Mouse (Mus musculus) embryonic facial prominence, embryonic 12.5 days (tissue): ENCODE results near the gene Mcu. TPM values are rescaled to one million over a fixed set of nuclear protein-coding genes. Genes with fewer than 3 reads are reported as not detected.

Experiments used
- ATAC-seq: fragments of 200-750 bp; cut with Nextera tagmentation; 2 replicates; pipeline ENCODE4 v1.8.0; 2017; ENCODE audit not compliant: insufficient number of reproducible peaks, insufficient read depth, low FRiP score, low TSS enrichment
- H3K27ac ChIP-seq: fragments of 300-500 bp; sonication (generic); 2 replicates; pipeline ENCODE4 v1.5.1; 2016; ENCODE audit warnings: mild to moderate bottlenecking
- H3K27me3 ChIP-seq: fragments of 300-500 bp; sonication (generic); 2 replicates; pipeline ENCODE4 v1.6.1; 2016; ENCODE audit warnings: mild to moderate bottlenecking, moderate library complexity
- H3K36me3 ChIP-seq: fragments of 300-500 bp; sonication (generic); 2 replicates; pipeline ENCODE4 v1.6.1; 2016; ENCODE audit warnings: mild to moderate bottlenecking
- H3K4me1 ChIP-seq: fragments of 300-500 bp; sonication (generic); 2 replicates; pipeline ENCODE4 v1.6.1; 2016
- H3K4me2 ChIP-seq: fragments of 300-500 bp; sonication (generic); replicated peaks from 2 replicates; pipeline ENCODE4 v1.6.1; 2016; ENCODE audit warnings: mild to moderate bottlenecking, moderate library complexity
- H3K4me3 ChIP-seq: fragments of 300-500 bp; sonication (generic); 2 replicates; pipeline ENCODE4 v1.5.1; 2016; ENCODE audit warnings: mild to moderate bottlenecking
- H3K9ac ChIP-seq: fragments of 300-500 bp; sonication (generic); 2 replicates; pipeline ENCODE4 v1.6.1; 2016; ENCODE audit warnings: mild to moderate bottlenecking, moderate library complexity
- H3K9me3 ChIP-seq: fragments of 300-500 bp; sonication (generic); 2 replicates; pipeline ENCODE4 v1.6.1; 2016; ENCODE audit warnings: mild to moderate bottlenecking, moderate library complexity
- WGBS: fragments of 180-500 bp; shearing (Covaris S2); methylation state at CpG from one replicate; pipeline ENCODE4 v1.1.7; 2016; 5-methylcytosine and 5-hydroxymethylcytosine counted together
- polyA plus RNA-seq: library from polyadenylated mRNA; unstranded; fragments of >200 nt; fragmentation: Nextera tagmentation; extraction: Ambion mirVana; gene quantifications from 2 replicates; pipeline ENCODE4 v1.2.1, GENCODE M21; 2016

Gene Mcu
- polyA plus RNA-seq, 1 experiment from 2014 or later = 32.8 TPM

- no peaks in the 10 kb centered on the region for H3K9me3 ChIP-seq
- ATAC-seq = no peak
- 94% methylated on average over 1 of the region's 1 CpGs for WGBS
- peaks cover 6% of the 10 kb centered on the region; the same call in 1 of the 2 replicates for H3K36me3 ChIP-seq
- peaks cover 7% of the 10 kb centered on the region; the same call in 1 of the 2 replicates for H3K4me1 ChIP-seq
- H3K27ac ChIP-seq = no peak overlapping the region
- H3K4me3 ChIP-seq = no peak overlapping the region
- H3K9ac ChIP-seq = no peak overlapping the region
- no peaks in the 10 kb centered on the region for H3K27me3 ChIP-seq
- no peak overlapping the region for H3K4me2 ChIP-seq
These were observed 34.5 kb downstream of the Mcu start for GRCm38 (mm10) chr10:59581826-59582543.

DNA sequence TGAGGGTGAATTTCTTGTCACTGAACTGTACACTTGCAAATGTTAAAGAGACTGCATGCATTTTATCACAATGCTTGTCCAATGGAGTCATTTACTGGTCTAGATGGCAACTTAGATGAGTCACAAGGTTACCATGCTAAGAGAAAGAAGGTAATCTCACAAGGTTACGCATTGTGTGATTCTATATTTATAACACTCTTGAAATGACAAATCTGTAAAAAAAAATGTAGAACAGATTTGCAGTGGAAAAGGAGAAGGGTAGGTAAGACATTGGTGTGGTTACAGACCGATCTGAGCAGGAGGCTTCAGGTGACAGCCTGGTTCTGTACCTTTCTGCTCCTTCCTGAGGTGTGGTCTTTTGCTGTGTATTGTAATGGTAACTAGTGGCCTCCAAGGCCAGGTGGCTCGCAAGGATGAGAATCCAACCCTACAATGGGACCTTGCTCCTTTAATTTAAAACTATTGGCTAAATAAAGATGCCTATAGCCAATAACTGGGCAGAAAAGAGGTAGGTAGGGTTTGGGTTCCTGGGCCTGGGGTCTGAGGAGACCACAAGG, 35.8 kb downstream of the Mcu start:
- Histone ChIP-seq H3K27me3 (no peaks in the 10 kb centered on the region), H3K36me3 (peaks cover 6% of the 10 kb centered on the region; the same call in 1 of the 2 replicates), H3K4me3 (no peak overlapping the region), H3K4me1 (peaks cover 7% of the 10 kb centered on the region; the same call in 1 of the 2 replicates), H3K9me3 (no peaks in the 10 kb centered on the region), H3K9ac (no peak overlapping the region), H3K27ac (no peak overlapping the region), H3K4me2 (no peak overlapping the region)
- ATAC-seq = no peak
- 91% methylated on average over 3 of the region's 3 CpGs for WGBS

GRCm38 (mm10) chr10:59579645-59580044, 36.8 kb downstream of the Mcu start:
- 88% methylated on average over 3 of the region's 3 CpGs for WGBS

DNA sequence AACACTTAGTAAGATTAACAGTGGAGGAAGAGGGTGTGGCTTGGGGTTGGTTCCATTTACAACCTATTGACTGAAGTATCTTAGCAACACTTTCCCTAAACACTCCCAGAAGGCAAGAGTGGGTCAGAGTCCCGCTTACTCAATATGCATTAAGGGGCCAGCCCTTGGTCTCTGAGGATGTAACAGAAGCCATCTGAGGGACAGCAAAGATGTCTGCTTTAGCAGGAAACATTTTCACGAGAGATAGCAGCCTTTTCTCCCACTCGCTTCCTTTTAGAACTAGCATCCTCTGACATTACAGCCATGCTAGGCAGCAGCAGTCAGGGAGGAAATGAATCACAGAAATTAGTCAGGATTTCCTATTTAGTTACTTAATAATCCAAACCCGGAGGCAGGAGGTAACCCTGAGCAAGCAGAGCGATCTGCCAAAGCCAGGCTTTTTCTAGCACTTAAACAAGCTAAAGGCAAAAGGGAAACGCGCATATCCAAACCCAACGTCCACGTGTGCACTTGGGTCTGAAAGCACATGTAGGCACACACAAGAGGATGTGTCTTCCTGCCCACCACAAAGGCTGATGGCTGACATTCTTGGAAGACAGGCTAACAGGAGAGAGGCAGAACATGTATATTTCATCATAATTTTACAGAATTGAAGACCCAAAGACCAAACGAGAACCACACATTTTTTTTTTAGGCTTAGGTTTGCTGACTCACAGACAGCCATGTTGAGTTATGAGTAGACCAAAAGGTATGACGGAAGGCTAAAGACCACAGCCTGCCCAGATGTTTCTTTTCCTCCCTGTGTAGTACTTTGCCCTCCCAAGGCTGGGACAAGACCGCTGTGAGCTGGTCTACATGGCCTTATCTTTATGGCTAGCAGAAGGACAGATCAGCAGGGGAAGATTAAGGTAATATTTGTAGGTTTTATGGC, 38.4 kb downstream of the Mcu start:
- peak; percentile 60; the same call in 1 of the 2 replicates for ATAC-seq
- H3K36me3 ChIP-seq = peaks cover 2% of the 10 kb centered on the region; the same call in 1 of the 2 replicates
- WGBS = 56% methylated on average over 12 of the region's 12 CpGs
- H3K4me1 ChIP-seq = peaks cover 7% of the 10 kb centered on the region; the same call in 1 of the 2 replicates
- no peak overlapping the region for H3K4me3 ChIP-seq
- H3K27ac ChIP-seq = peak overlapping the region; percentile 58; the same call in 1 of the 2 replicates
- H3K4me2 ChIP-seq = no peak overlapping the region
- peaks cover 7% of the 10 kb centered on the region; the same call in 1 of the 2 replicates for H3K9me3 ChIP-seq
- no peaks in the 10 kb centered on the region for H3K27me3 ChIP-seq
- no peak overlapping the region for H3K9ac ChIP-seq

More at GRCm38 (mm10) chr10:59579645-59580044, 36.8 kb downstream of the Mcu start:
- H3K9ac ChIP-seq = no peak overlapping the region
- no peaks in the 10 kb centered on the region for H3K9me3 ChIP-seq
- H3K4me1 ChIP-seq = peaks cover 7% of the 10 kb centered on the region; the same call in 1 of the 2 replicates
- H3K36me3 ChIP-seq = peaks cover 6% of the 10 kb centered on the region; the same call in 1 of the 2 replicates
- no peak overlapping the region for H3K4me2 ChIP-seq
- H3K27me3 ChIP-seq = no peaks in the 10 kb centered on the region
- no peak overlapping the region for H3K27ac ChIP-seq
- no peak overlapping the region for H3K4me3 ChIP-seq
- ATAC-seq = no peak

GRCm38 (mm10) chr10:59576305-59576704, 40.2 kb downstream of the Mcu start:
- peaks cover 7% of the 10 kb centered on the region; the same call in 1 of the 2 replicates for H3K9me3 ChIP-seq
- ATAC-seq = no peak
- peaks cover 7% of the 10 kb centered on the region; the same call in 1 of the 2 replicates for H3K4me1 ChIP-seq
- H3K36me3 ChIP-seq = no peaks in the 10 kb centered on the region
- no peak overlapping the region for H3K9ac ChIP-seq
- no peak overlapping the region for H3K27ac ChIP-seq
- H3K4me2 ChIP-seq = no peak overlapping the region
- WGBS = 34% methylated on average over 5 of the region's 5 CpGs
- H3K27me3 ChIP-seq = no peaks in the 10 kb centered on the region
- H3K4me3 ChIP-seq = no peak overlapping the region

DNA sequence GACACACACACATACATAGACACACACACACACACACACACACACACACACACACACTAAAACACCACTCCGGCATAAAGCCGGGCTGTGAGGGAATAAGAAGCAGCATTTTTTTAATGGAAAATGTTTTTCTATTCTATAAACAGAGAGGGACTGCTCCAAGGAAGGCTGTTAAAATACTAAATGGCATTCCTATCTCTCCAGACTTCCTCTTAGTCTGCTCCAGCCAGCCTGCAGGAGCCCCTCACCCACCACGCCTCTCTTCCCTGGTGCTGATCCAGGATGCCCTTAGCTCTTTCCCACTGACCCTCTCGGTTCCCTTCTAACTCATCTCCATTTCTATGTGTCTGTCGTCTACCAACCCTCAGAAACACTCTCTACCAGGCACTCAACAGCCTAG, 44.5 kb downstream of the Mcu start:
- no peak overlapping the region for H3K27ac ChIP-seq
- 86% methylated on average over 5 of the region's 5 CpGs for WGBS

DNA sequence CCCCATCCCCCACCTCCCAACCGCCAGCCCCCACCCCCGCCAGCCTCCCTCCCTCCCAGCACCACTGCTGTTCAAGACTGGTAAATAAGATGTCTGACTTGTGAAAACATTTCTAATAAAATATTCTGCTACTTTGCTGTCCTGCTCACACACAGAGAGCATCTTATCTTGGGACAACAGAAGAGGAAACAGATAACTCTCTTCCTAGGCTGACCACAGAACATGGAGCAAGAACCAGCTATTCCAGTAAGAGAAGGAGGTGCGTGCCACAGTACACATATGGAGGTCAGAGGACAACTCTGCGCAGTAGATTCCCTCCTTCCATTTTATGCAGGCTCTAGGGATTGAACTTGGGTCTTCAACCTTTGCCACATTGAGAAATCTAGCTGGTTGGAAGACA, 45.2 kb downstream of the Mcu start:
- Histone ChIP-seq H3K36me3 (no peaks in the 10 kb centered on the region), H3K4me2 (no peak overlapping the region), H3K27ac (no peak overlapping the region), H3K9ac (no peak overlapping the region), H3K9me3 (peaks cover 7% of the 10 kb centered on the region; the same call in 1 of the 2 replicates), H3K4me3 (no peak overlapping the region), H3K27me3 (no peaks in the 10 kb centered on the region), H3K4me1 (peaks cover under 1% of the 10 kb centered on the region; the same call in 1 of the 2 replicates)
- WGBS = 90% methylated on average over 4 of the region's 4 CpGs
- ATAC-seq = no peak

More for the DNA sequence above, 44.5 kb downstream of the Mcu start:
- Histone ChIP-seq H3K4me1 (no peaks in the 10 kb centered on the region), H3K4me2 (no peak overlapping the region), H3K4me3 (no peak overlapping the region), H3K9ac (no peak overlapping the region), H3K9me3 (peaks cover 7% of the 10 kb centered on the region; the same call in 1 of the 2 replicates), H3K27me3 (no peaks in the 10 kb centered on the region), H3K36me3 (no peaks in the 10 kb centered on the region)
- no peak for ATAC-seq

DNA sequence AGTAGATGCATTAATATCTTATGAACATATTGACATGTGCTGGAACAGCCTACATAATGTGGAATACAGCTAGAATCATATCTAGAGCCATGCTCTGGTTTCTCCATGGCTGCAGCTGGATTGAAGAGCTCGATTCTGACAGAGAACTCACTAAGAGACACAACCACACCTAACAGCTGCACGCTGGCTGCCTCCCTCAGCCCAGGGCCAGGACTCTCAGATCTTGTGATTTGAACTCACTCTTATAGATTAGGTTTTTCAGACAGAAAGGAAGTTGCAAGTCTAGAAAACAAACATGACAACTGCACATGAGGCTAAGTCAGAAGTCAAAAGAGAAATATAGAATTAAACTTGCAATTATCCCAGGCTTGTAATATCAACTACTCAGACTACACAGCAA, 45.7 kb downstream of the Mcu start:
- Histone ChIP-seq H3K27ac (no peak overlapping the region), H3K4me3 (no peak overlapping the region)

DNA sequence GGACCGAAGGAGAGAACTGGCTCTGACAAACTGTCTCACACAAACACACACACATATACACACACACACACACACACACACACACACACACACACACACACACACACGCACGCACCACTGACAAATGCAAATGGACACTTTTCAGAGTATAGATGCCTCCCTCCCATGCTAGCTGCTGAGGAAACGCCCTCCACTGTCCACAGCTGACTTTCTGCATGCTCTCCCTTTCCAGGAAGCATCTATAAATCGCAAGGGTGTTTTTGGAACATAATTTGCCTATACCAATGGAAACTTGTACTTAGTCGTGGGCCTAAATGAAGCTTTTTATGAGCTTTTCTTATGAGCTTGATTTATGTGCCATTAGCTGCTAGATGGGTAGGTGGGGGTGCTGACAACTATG, 46.1 kb downstream of the Mcu start:
- no peak for ATAC-seq
- no peaks in the 10 kb centered on the region for H3K27me3 ChIP-seq
- 87% methylated on average over 6 of the region's 6 CpGs for WGBS
- no peak overlapping the region for H3K27ac ChIP-seq
- H3K4me2 ChIP-seq = no peak overlapping the region
- no peak overlapping the region for H3K9ac ChIP-seq
- H3K36me3 ChIP-seq = no peaks in the 10 kb centered on the region
- peaks cover 6% of the 10 kb centered on the region for H3K4me1 ChIP-seq
- no peak overlapping the region for H3K4me3 ChIP-seq
- H3K9me3 ChIP-seq = peaks cover 7% of the 10 kb centered on the region; the same call in 1 of the 2 replicates

More for the DNA sequence above, 45.7 kb downstream of the Mcu start:
- no peak overlapping the region for H3K9ac ChIP-seq
- peaks cover 5% of the 10 kb centered on the region; the same call in 1 of the 2 replicates for H3K4me1 ChIP-seq
- no peak overlapping the region for H3K4me2 ChIP-seq
- no peak for ATAC-seq
- H3K9me3 ChIP-seq = peaks cover 7% of the 10 kb centered on the region; the same call in 1 of the 2 replicates
- 84% methylated on average over 2 of the region's 2 CpGs for WGBS
- H3K27me3 ChIP-seq = no peaks in the 10 kb centered on the region
- H3K36me3 ChIP-seq = no peaks in the 10 kb centered on the region

GRCm38 (mm10) chr10:59569481-59569869, 47.0 kb downstream of the Mcu start:
- Histone ChIP-seq H3K27ac (no peak overlapping the region), H3K36me3 (no peaks in the 10 kb centered on the region), H3K4me1 (peaks cover 6% of the 10 kb centered on the region), H3K4me2 (no peak overlapping the region), H3K27me3 (no peaks in the 10 kb centered on the region), H3K9me3 (peaks cover 7% of the 10 kb centered on the region; the same call in 1 of the 2 replicates), H3K4me3 (no peak overlapping the region), H3K9ac (no peak overlapping the region)
- ATAC-seq = no peak
- WGBS = 79% methylated on average over 1 of the region's 1 CpGs
